Mouse (Mus musculus): Measurements from ENCODE around the gene Mapk10.
"Not testable (repeated sequence)": the region's sequence is repeated elsewhere in the genome, so short reads cannot be mapped to it uniquely, and the experiment has no call there.

The Mapk10 gene

GRCm38 (mm10) chr5:102947061-102947711, 263.9 kb downstream of the Mapk10 start:
- DNase-seq: no peak

DNA sequence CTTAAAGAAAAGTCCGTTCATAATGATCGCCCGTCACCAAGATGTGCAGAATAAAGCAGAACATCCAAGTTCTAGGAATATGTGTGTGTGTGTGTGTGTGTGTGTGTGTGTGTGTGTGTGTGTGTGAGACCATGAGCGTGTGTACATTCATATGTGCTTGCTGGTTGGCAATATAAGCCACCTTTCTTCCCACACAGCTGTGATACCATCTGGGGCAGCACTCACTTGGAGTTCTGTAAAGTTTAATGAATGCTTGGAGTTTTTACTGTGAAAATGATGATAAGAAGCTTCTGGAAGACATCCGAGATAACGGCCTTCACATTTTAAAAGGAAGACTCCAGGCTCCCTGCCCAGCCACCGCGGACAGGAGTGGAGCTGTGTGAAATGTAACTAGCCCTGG, 264.5 kb downstream of the Mapk10 start:
- DNase-seq: no peak

GRCm38 (mm10) chr5:102943864-102944630, 267.1 kb downstream of the Mapk10 start:
- DNase-seq: not testable (repeated sequence)

GRCm38 (mm10) chr5:102930161-102930560, 281.0 kb downstream of the Mapk10 start:
- DNase-seq: no peak

DNA sequence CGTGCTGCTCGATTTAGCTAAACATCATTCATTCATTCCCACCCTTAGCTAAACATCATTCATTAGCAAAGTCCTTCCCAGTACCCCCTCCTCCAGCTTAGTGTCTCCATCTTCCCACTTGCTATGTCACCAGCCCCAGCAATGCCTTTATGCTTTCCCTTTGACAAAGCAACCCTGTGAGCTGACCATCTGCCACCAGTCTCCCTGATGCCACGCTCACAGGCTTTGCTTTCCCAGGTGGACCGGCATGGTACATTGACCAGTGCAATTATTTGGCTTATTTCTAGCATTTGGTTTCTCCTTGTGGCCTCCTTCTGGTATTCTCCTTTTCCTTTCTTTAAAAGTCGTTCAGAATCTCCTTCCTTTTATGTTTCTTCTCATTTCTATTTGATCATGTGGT, 284.3 kb downstream of the Mapk10 start:
- no peak for DNase-seq

DNA sequence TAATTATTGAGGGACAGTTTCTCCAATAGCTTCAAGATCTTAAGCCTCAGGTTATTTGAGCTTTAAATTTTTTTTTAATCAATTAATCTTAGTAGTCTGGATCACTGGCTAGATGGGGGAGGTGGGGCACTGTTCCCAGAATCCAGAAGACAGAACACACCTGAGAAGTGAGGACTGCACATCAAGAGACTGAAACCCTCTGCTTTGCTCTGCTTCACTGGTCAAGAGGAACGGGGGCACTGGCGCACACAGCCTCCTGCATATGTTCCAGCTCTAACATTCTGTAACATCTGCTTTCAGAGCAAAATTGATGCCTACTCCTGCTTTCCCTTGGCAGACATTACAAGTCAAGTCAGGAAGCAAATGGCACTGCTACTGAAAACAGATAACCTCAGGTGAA, 290.9 kb downstream of the Mapk10 start:
- DNase-seq: no peak

- DNase-seq: no peak
These were observed 305.5 kb downstream of the Mapk10 start for GRCm38 (mm10) chr5:102905441-102906211.

DNA sequence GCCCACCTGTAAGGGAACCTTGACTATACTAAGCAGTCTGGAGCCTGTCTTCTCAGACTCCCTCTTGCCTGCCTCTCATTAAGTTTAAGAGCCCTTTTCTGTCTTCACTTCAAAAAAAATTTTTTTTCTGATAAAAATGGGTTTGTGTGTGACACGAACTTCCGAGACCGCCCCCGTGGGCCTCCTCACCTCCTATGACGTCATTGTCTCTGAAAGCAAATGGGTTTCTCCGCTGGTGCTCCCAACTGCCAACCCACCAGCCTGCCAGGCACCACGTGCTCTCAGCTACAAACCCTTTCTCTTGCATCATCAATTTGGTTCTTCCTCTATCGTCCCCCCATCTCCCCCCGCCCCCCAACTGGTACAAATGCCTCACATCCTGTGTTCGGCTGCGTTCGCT, 307.1 kb downstream of the Mapk10 start:
- DNase-seq: no peak

- DNase-seq: no peak
These were observed 307.6 kb downstream of the Mapk10 start for GRCm38 (mm10) chr5:102903487-102903886.

DNA sequence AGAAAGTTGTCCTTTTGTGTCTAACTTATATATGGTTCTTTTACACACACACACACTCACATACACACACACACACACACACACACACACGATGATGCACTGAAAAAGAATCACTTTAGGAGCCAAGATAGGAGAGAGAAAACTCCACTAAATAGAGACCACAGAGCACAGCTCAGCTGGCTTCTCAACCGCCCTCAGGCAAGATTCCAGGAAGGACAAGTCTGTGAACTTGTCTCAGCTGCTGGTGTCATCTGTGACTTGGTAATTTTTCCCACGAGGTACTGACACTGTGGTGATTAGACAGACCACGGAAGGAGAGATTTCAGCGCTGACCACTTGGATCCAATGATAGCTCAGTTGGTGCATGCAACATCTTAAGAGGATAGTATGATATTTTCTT, 310.0 kb downstream of the Mapk10 start:
- DNase-seq: no peak

GRCm38 (mm10) chr5:102899680-102900215, 311.4 kb downstream of the Mapk10 start:
- DNase-seq: no peak

- DNase-seq: no peak
These were observed 312.8 kb downstream of the Mapk10 start for GRCm38 (mm10) chr5:102898301-102898700.

DNA sequence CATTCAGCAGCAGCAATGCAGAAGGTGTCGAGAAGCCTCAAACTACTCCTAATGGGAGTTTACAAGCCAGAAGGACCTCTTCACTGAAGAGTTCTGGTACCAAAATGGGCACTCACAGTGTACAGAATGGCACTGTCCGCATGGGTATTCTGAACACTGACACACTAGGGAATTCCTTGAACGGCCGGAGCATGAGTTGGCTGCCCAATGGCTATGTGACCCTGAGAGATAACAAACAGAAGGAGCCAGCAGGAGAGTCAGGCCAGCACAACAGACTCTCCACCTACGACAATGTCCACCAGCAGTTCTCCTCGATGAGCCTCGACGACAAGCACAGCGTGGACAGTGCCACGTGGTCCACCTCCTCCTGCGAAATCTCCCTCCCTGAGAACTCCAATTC, 318.9 kb downstream of the Mapk10 start:
- DNase-seq: no peak

DNA sequence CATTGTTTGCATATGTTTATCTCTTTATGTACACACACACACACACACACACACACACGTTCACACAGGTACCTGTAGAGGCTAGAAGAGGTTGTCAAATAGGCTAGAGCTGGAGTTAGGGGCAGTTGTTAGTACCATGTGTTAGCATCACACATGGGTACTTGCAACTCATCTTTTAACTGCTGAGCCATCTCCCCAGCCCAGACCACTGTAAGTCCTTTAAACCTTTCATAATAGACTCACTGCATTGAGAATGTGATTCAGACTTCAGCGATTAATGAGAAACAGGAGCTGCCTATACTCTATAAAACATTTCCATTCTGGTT, 322.0 kb downstream of the Mapk10 start:
- DNase-seq: no peak

DNA sequence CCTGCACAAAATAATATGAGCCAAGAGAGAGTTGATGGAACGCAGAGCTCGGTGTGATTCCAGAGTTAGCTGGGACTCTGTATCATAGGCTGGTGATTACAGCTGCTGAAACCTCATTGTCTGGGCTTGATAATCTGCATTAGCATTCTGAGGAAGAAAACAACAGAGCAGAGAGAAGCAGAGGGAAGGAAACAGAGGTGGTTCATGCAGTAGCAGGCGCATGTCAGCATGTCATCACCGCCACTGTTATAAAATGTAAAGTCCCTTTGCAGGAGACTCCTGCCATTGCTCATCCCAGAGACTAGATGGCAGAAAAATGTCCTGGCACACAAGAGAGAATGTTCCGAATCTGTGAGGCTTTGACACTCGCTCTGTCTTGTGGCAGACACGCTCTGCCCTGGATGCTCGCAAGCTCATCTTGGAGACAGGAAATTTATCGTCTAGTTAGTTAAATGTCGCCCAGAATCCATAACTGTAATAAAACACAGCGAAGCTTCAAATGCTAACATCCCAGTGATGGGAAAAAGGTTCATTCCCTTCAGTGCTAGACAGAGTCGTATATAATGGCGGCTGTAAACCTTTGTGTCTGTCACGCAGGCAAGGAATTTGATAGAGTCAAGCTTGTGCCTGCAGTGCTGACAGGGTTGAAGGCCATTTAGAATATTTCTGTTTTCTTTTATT, 322.5 kb downstream of the Mapk10 start:
- no peak for DNase-seq

GRCm38 (mm10) chr5:102875628-102876027, 335.5 kb downstream of the Mapk10 start:
- no peak for DNase-seq

- peak; percentile 19 for DNase-seq
These were observed 336.4 kb downstream of the Mapk10 start for GRCm38 (mm10) chr5:102874605-102875298.

- not testable (repeated sequence) for DNase-seq
These were observed 338.1 kb downstream of the Mapk10 start for GRCm38 (mm10) chr5:102872996-102873395.

DNA sequence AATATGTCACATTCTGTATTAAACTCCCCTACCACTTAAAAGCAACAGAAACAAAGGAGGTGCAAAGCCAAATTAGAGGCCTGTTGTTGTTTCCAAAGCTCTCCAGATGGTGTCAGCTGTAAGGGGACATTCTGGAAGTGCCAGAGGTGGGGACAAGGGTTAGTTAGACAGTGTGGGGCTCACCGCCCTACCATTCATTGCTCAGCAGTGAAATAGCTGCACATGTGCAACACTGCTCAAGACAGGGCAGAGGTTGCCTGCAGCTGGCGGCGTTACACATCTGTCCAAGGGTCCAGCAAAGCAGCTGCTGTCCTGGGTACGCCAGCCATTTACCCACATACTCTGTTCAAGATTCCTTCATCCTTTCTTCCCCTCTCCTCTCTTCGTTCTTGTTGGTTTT, 342.9 kb downstream of the Mapk10 start:
- no peak for DNase-seq

GRCm38 (mm10) chr5:102859749-102860148, 351.4 kb downstream of the Mapk10 start:
- DNase-seq: no peak

GRCm38 (mm10) chr5:102858047-102858446, 353.1 kb downstream of the Mapk10 start:
- DNase-seq: no peak
